Mouse (Mus musculus) stomach, embryonic 16.5 days (tissue): ENCODE results near the gene Prune2. TPM values are rescaled to one million over a fixed set of nuclear protein-coding genes. Genes with fewer than 3 reads are reported as not detected.

Experiments
- ATAC-seq: fragments of 200-750 bp; cut with Nextera tagmentation; 2 replicates; pipeline ENCODE4 v1.8.0; 2017; ENCODE audit warnings: moderate number of reproducible peaks, moderate TSS enrichment; ENCODE audit not compliant: insufficient read depth, low FRiP score
- H3K27ac ChIP-seq: fragments of 300-500 bp; sonication (generic); 2 replicates; pipeline ENCODE4 v1.5.1; 2014; ENCODE audit warnings: low read length
- H3K27me3 ChIP-seq: fragments of 300-500 bp; sonication (generic); 2 replicates; pipeline ENCODE4 v1.6.1; 2014; ENCODE audit warnings: low read length, control low read depth, mixed read lengths; ENCODE audit not compliant: control insufficient read depth, insufficient read depth
- H3K36me3 ChIP-seq: fragments of 300-500 bp; sonication (generic); 2 replicates; pipeline ENCODE4 v1.6.1; 2014; ENCODE audit warnings: low read length; ENCODE audit not compliant: control insufficient read depth, insufficient read depth
- H3K4me1 ChIP-seq: fragments of 300-500 bp; sonication (generic); 2 replicates; pipeline ENCODE4 v1.6.1; 2014; ENCODE audit warnings: low read length, control low read depth, mixed read lengths; ENCODE audit not compliant: control insufficient read depth, insufficient read depth
- H3K4me2 ChIP-seq: fragments of 300-500 bp; sonication (generic); 2 replicates; pipeline ENCODE4 v1.6.1; 2014; ENCODE audit warnings: low read depth, low read length, mixed read lengths
- H3K4me3 ChIP-seq: fragments of 300-500 bp; sonication (generic); replicated peaks from 2 replicates; pipeline ENCODE4 v1.5.1; 2014; ENCODE audit warnings: mild to moderate bottlenecking, low read length
- H3K9ac ChIP-seq: fragments of 300-500 bp; sonication (generic); 2 replicates; pipeline ENCODE4 v1.6.1; 2014; ENCODE audit warnings: low read length
- H3K9me3 ChIP-seq: fragments of 300-500 bp; sonication (generic); replicated peaks from 2 replicates; pipeline ENCODE4 v1.6.1; 2016; ENCODE audit warnings: low read length, control low read depth; ENCODE audit not compliant: control insufficient read depth
- WGBS: fragments of 180-500 bp; shearing (Covaris S2); extraction: QIAGEN DNeasy Blood & Tissue Kit; methylation state at CpG from one replicate; pipeline ENCODE4 v1.1.7; 2014; 5-methylcytosine and 5-hydroxymethylcytosine counted together
- polyA plus RNA-seq: library from polyadenylated mRNA; unstranded; fragments of >200 nt; fragmentation: Nextera tagmentation; extraction: Ambion mirVana; gene quantifications from 2 replicates; pipeline ENCODE4 v1.2.1, GENCODE M21; 2015

Gene Prune2
- polyA plus RNA-seq, 1 experiment from 2014 or later = 2.9 TPM

DNA sequence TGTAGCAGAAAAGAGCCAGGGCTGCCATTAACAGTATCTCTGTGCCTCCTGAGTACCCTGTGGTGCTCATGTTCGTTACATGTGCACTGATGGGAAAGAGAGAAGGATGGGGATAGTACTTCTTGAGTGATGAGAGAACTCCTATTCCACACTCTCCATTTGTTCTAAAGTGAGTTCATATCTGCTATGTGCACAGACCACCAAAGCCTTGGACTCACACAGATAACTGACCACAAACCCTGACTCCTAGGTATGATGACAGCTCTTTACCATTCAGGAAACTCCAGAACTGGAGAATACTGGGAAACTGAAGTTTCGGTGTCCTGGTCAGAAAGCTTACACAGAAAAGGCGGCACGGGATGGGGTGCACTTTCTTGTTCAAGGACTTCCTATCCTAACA, 25.8 kb downstream of the Prune2 start:
- Histone ChIP-seq H3K4me1 (no peaks in the 10 kb centered on the region), H3K4me2 (no peak overlapping the region), H3K9ac (no peak overlapping the region), H3K27me3 (no peaks in the 10 kb centered on the region), H3K36me3 (no peaks in the 10 kb centered on the region), H3K4me3 (no peak overlapping the region), H3K9me3 (no peaks in the 10 kb centered on the region), H3K27ac (no peak overlapping the region)
- ATAC-seq = no peak
- 83% methylated on average over 4 of the region's 4 CpGs for WGBS

- H3K36me3 ChIP-seq = no peaks in the 10 kb centered on the region
- ATAC-seq = no peak
- no peak overlapping the region for H3K27ac ChIP-seq
- no peak overlapping the region for H3K4me3 ChIP-seq
- no peak overlapping the region for H3K4me2 ChIP-seq
- 48% methylated on average over 5 of the region's 5 CpGs for WGBS
- no peaks in the 10 kb centered on the region for H3K4me1 ChIP-seq
- no peaks in the 10 kb centered on the region for H3K27me3 ChIP-seq
- no peaks in the 10 kb centered on the region for H3K9me3 ChIP-seq
- no peak overlapping the region for H3K9ac ChIP-seq
Measured at GRCm38 (mm10) chr19:16984897-16985296, 29.0 kb downstream of the Prune2 start.

- no peak for ATAC-seq
- no peaks in the 10 kb centered on the region for H3K36me3 ChIP-seq
- no peak overlapping the region for H3K9ac ChIP-seq
- no peak overlapping the region for H3K27ac ChIP-seq
- H3K9me3 ChIP-seq = no peaks in the 10 kb centered on the region
- H3K27me3 ChIP-seq = no peaks in the 10 kb centered on the region
- H3K4me3 ChIP-seq = no peak overlapping the region
- H3K4me1 ChIP-seq = no peaks in the 10 kb centered on the region
- WGBS = 61% methylated on average over 11 of the region's 11 CpGs
- no peak overlapping the region for H3K4me2 ChIP-seq
Measured at GRCm38 (mm10) chr19:16987984-16988383, 32.1 kb downstream of the Prune2 start.

DNA sequence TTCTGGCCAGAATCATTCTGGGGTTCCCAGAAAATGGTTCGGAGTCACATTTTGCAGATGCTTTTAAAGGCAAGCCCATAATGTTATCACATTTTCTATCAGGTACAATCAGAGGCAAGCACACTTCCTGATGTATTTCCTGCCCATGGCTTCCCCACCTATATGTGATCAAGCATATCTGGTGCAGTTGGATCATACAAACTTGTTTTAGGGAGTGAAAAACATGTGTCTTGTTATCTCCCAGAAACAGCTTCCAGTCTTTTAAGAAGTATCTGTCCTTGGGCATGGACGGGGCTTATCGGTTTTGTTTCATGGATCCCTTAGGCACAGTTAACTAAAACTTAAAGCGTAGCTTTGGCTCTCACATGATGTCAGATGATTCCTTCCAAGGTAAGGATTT, 36.2 kb downstream of the Prune2 start:
- H3K4me2 ChIP-seq = no peak overlapping the region
- H3K9ac ChIP-seq = no peak overlapping the region
- H3K4me3 ChIP-seq = no peak overlapping the region
- 85% methylated on average over 4 of the region's 4 CpGs for WGBS
- H3K27ac ChIP-seq = no peak overlapping the region
- H3K36me3 ChIP-seq = no peaks in the 10 kb centered on the region
- no peaks in the 10 kb centered on the region for H3K9me3 ChIP-seq
- H3K27me3 ChIP-seq = no peaks in the 10 kb centered on the region
- H3K4me1 ChIP-seq = no peaks in the 10 kb centered on the region
- ATAC-seq = no peak

- H3K9me3 ChIP-seq = no peaks in the 10 kb centered on the region
- ATAC-seq = no peak
- H3K4me2 ChIP-seq = no peak overlapping the region
- H3K4me1 ChIP-seq = no peaks in the 10 kb centered on the region
- WGBS = 69% methylated on average over 8 of the region's 8 CpGs
- H3K9ac ChIP-seq = no peak overlapping the region
- no peak overlapping the region for H3K27ac ChIP-seq
- no peaks in the 10 kb centered on the region for H3K36me3 ChIP-seq
- no peak overlapping the region for H3K4me3 ChIP-seq
- H3K27me3 ChIP-seq = no peaks in the 10 kb centered on the region
Measured at GRCm38 (mm10) chr19:16994260-16994659, 38.3 kb downstream of the Prune2 start.

GRCm38 (mm10) chr19:16997915-16998314, 42.0 kb downstream of the Prune2 start:
- no peaks in the 10 kb centered on the region for H3K4me1 ChIP-seq
- H3K9ac ChIP-seq = no peak overlapping the region
- no peak overlapping the region for H3K4me2 ChIP-seq
- no peak for ATAC-seq
- WGBS = 83% methylated on average over 7 of the region's 7 CpGs
- no peak overlapping the region for H3K4me3 ChIP-seq
- no peaks in the 10 kb centered on the region for H3K9me3 ChIP-seq
- H3K36me3 ChIP-seq = no peaks in the 10 kb centered on the region
- H3K27ac ChIP-seq = no peak overlapping the region
- no peaks in the 10 kb centered on the region for H3K27me3 ChIP-seq

DNA sequence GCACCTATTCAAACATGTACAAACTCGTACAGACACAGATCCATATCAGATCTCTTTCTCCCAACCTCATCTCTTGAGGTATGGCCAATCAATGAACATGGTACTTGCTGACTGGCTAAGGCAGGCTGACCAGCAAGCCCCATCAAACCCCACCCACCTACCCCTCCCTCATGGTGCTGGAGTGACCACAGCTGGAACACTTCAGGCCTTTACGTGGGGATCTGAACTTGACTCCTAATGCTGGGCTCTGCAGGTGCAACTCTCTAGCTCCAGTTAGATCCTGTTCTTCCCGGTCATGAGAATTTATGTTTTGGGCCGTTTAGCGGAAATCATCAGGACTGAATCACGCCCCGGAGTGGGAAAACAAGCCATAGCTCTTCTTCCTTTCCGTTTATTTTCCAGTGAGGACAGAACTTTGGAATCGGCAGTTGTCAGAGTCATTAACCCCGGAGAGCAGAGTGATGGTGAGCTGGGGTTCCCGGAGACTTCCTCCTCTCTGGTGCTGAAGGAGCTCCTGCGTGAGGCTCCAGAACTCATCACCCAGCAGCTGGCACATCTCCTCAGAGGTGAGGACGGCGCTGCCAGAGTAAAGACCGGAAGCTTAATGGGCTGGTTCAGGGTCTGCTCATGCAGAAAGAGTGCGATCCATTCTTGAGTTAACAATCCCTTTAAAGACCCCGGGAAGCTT, 50.4 kb downstream of the Prune2 start:
- no peak overlapping the region for H3K4me3 ChIP-seq
- no peaks in the 10 kb centered on the region for H3K9me3 ChIP-seq
- no peaks in the 10 kb centered on the region for H3K36me3 ChIP-seq
- peaks cover 9% of the 10 kb centered on the region; the same call in 1 of the 2 replicates for H3K4me1 ChIP-seq
- no peak overlapping the region for H3K27ac ChIP-seq
- WGBS = 41% methylated on average over 17 of the region's 17 CpGs
- no peak overlapping the region for H3K9ac ChIP-seq
- no peaks in the 10 kb centered on the region for H3K27me3 ChIP-seq
- no peak for ATAC-seq
- H3K4me2 ChIP-seq = 0 out of 2 replicates have a peak overlapping the region, but pooled peaks have one; percentile 6

DNA sequence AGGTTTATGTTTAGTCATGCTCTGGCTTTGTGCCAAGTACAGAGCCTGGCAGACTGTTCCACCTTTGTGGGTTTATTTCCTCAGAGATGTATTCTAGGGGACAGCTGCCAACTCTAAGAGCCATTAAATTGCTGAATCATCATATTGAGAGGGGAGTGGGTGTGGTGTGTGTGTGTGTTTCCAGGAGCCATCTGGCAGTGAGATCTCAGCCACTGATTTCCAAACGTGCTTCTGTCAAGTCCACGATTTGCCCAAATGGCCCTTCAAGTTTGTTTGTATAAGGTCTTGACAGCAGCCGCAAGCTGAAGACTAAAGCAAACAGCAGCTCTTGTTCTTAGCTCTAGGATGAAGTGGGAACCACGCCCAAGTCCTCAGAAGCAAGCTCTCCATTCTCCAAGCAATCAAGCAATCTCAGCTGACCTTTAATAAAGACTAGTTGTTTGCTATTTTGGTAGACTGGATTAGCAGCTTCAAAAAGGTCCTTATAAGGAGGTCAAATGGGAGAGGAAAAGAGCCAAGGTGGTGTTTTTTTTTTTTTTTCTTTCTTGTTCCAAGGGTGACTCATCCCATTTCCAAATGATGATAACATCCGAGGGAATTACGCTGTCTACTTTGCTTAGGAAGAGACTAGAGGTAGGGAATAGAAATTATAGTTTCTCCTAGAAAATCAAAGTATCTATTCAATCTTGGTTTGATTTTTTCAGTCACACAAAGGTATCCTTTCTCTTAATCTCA, 55.5 kb downstream of the Prune2 start:
- H3K4me1 ChIP-seq = peaks cover 11% of the 10 kb centered on the region; the same call in 1 of the 2 replicates
- no peaks in the 10 kb centered on the region for H3K36me3 ChIP-seq
- H3K27ac ChIP-seq = no peak overlapping the region
- H3K4me2 ChIP-seq = no peak overlapping the region
- whole genome bisulfite sequencing = 15% methylated on average over 6 of the region's 6 CpGs
- H3K9ac ChIP-seq = no peak overlapping the region
- H3K9me3 ChIP-seq = no peaks in the 10 kb centered on the region
- no peak overlapping the region for H3K4me3 ChIP-seq
- peak; percentile 80 for ATAC-seq
- no peaks in the 10 kb centered on the region for H3K27me3 ChIP-seq

- no peak for ATAC-seq
- no peak overlapping the region for H3K4me2 ChIP-seq
- H3K4me1 ChIP-seq = peaks cover 6% of the 10 kb centered on the region; the same call in 1 of the 2 replicates
- WGBS = 43% methylated on average over 2 of the region's 2 CpGs
- H3K4me3 ChIP-seq = no peak overlapping the region
- no peak overlapping the region for H3K9ac ChIP-seq
- H3K27me3 ChIP-seq = no peaks in the 10 kb centered on the region
- no peaks in the 10 kb centered on the region for H3K36me3 ChIP-seq
- H3K9me3 ChIP-seq = no peaks in the 10 kb centered on the region
- H3K27ac ChIP-seq = no peak overlapping the region
Measured at GRCm38 (mm10) chr19:17013085-17013484, 57.2 kb downstream of the Prune2 start.
